ENCODE assay signal across 20 mouse cellular contexts in genomic region chr2:109017018-109017707, GRCm38 (mm10).
DNase-seq lines count a peak whose midpoint lies in the region; ATAC-seq and TF ChIP-seq lines count a peak whose summit lies in the region.
"Had no signal": no experiment of that assay in that cellular context is flagged by ENCODE, and none has a peak within 500 bp of the region (broad histone marks: within the 10 kb centered on the region; RNA-seq: fewer than 3 reads in every experiment).

No protein-coding gene starts in this region.

- no peak overlapping the region for H3K27ac ChIP-seq in embryonic facial prominence, embryonic 10.5 days (replicated peaks)
- H3K27ac ChIP-seq in limb, embryonic 14.5 days (replicated peaks; ENCODE audit: low read depth, low read length): no peak overlapping the region
- H3K27ac ChIP-seq: hindbrain, embryonic 13.5 days; kidney, postnatal 0 days; liver, embryonic 14.5 days; midbrain, embryonic 13.5 days had no signal

- no peaks in the 10 kb centered on the region for H3K27me3 ChIP-seq in embryonic facial prominence, embryonic 10.5 days (replicated peaks; ENCODE audit: low read depth, poor library complexity, severe bottlenecking)
- H3K27me3 ChIP-seq in limb, embryonic 14.5 days (ENCODE audit: control insufficient read depth, insufficient read depth, low read length): no peaks in the 10 kb centered on the region
- H3K27me3 ChIP-seq: hindbrain, embryonic 13.5 days; midbrain, embryonic 13.5 days had no signal

- H3K36me3 ChIP-seq in embryonic facial prominence, embryonic 10.5 days (replicated peaks): no peaks in the 10 kb centered on the region
- no peaks in the 10 kb centered on the region for H3K36me3 ChIP-seq in limb, embryonic 14.5 days (ENCODE audit: control insufficient read depth, insufficient read depth, low read length)
- H3K36me3 ChIP-seq: hindbrain, embryonic 13.5 days; midbrain, embryonic 13.5 days had no signal

- no peak overlapping the region for H3K4me2 ChIP-seq in limb, embryonic 14.5 days (replicated peaks; ENCODE audit: low read depth, low read length, severe bottlenecking)
- H3K4me2 ChIP-seq: heart, embryonic 11.5 days; hindbrain, embryonic 13.5 days; midbrain, embryonic 13.5 days had no signal

- no peaks in the 10 kb centered on the region for H3K9me3 ChIP-seq in embryonic facial prominence, embryonic 10.5 days
- H3K9me3 ChIP-seq in limb, embryonic 14.5 days (ENCODE audit: control insufficient read depth, low read length): no peaks in the 10 kb centered on the region
- H3K9me3 ChIP-seq: hindbrain, embryonic 13.5 days; midbrain, embryonic 13.5 days had no signal

- peak; percentile 54; the same call in 1 of the 2 replicates for ATAC-seq in limb, embryonic 14.5 days (ENCODE audit: low FRiP score, low read depth)
- ATAC-seq: forebrain, embryonic 16.5 days; intestine, embryonic 16.5 days; midbrain, embryonic 13.5 days had no signal

- 53% methylated on average over 1 of the region's 1 CpGs for WGBS in embryonic facial prominence, embryonic 10.5 days
- WGBS in limb, embryonic 14.5 days: 35% methylated on average over 1 of the region's 1 CpGs

- no peak overlapping the region for H3K4me3 ChIP-seq in embryonic facial prominence, embryonic 10.5 days
- H3K4me3 ChIP-seq in limb, embryonic 14.5 days (replicated peaks; ENCODE audit: low read length): no peak overlapping the region
- H3K4me3 ChIP-seq: hindbrain, embryonic 13.5 days; midbrain, embryonic 13.5 days; myocyte had no signal

- peak; percentile 7 for DNase-seq in embryo, embryonic 10 days (ENCODE audit: low spot score)
- DNase-seq in embryo, embryonic 9.5 days (ENCODE audit: extremely low spot score): no peak
- peak; percentile 20 for DNase-seq in embryonic facial prominence, embryonic 10.5 days (ENCODE audit: low spot score)
- peak; percentile 13 for DNase-seq in fibroblast of lung, adult 2 months (ENCODE audit: low read depth)
- DNase-seq in limb, embryonic 14.5 days (ENCODE audit: low spot score): peak; percentile 58
- DNase-seq in left cerebral cortex, postnatal 25 days (ENCODE audit: low spot score in 2 of 2): no peak
- DNase-seq in layer of hippocampus, postnatal 14 days (ENCODE audit: low spot score in 2 of 2): no peak
- DNase-seq in heart, adult 9 months (ENCODE audit: low spot score in 2 of 2): no peak
- DNase-seq: adrenal gland, adult 2 months; cerebellum, adult 9-10 months; heart, postnatal 10 days; spleen, adult 18-20 months had no signal

- peaks cover 11% of the 10 kb centered on the region for H3K4me1 ChIP-seq in embryonic facial prominence, embryonic 10.5 days
- peaks cover 7% of the 10 kb centered on the region for H3K4me1 ChIP-seq in limb, embryonic 14.5 days (ENCODE audit: control insufficient read depth, insufficient read depth, low read length)
- H3K4me1 ChIP-seq: hindbrain, embryonic 13.5 days; midbrain, embryonic 13.5 days had no signal

- no peak for TF ChIP-seq POLR2A in limb, embryonic 14.5 days (IDR thresholded peaks at IDR 0.05; ENCODE audit: borderline replicate concordance, extremely low read depth, insufficient read depth, insufficient read length)

- no peak overlapping the region for H3K9ac ChIP-seq in limb, embryonic 14.5 days (ENCODE audit: low read depth, low read length, severe bottlenecking)
- H3K9ac ChIP-seq: hindbrain, embryonic 13.5 days; liver, embryonic 14.5 days; midbrain, embryonic 13.5 days had no signal

- intact Hi-C loops in left cerebral cortex, postnatal 25 days (cut with DNase I): no loop called here

Comparison
In these comparisons a context has a peak if more than half of its experiments do, and no peak if none do; other contexts are left out.
1. DNase-seq: peak in embryo, embryonic 10 days (single experiment), embryonic facial prominence, embryonic 10.5 days (single experiment), fibroblast of lung, adult 2 months (single experiment) and limb, embryonic 14.5 days (single experiment); none in embryo, embryonic 9.5 days (single experiment), left cerebral cortex, postnatal 25 days (0 of 2), layer of hippocampus, postnatal 14 days (0 of 2) and heart, adult 9 months (0 of 2).